Mouse (Mus musculus): Measurements from ENCODE around the gene Cdc42ep2. TPM values are rescaled to one million over a fixed set of nuclear protein-coding genes. Genes with fewer than 3 reads are reported as not detected.

Gene Cdc42ep2
- polyA plus RNA-seq, 1 experiment from 2014 or later: 2.2 TPM

- H3K27me3 ChIP-seq (replicated peaks; ENCODE audit: low read depth, poor library complexity, severe bottlenecking): no peaks in the 10 kb centered on the region
- no peaks in the 10 kb centered on the region for H3K9me3 ChIP-seq
- 91% methylated on average over 6 of the region's 6 CpGs for WGBS
- H3K4me3 ChIP-seq: no peak overlapping the region
- no peak for DNase-seq (ENCODE audit: low spot score)
- no peak overlapping the region for H3K27ac ChIP-seq (replicated peaks)
- peaks cover 55% of the 10 kb centered on the region for H3K36me3 ChIP-seq (replicated peaks)
- H3K4me1 ChIP-seq: peaks cover 29% of the 10 kb centered on the region
Observed at GRCm38 (mm10) chr19:5938516-5938915, 13.9 kb upstream of the Cdc42ep2 start.

DNA sequence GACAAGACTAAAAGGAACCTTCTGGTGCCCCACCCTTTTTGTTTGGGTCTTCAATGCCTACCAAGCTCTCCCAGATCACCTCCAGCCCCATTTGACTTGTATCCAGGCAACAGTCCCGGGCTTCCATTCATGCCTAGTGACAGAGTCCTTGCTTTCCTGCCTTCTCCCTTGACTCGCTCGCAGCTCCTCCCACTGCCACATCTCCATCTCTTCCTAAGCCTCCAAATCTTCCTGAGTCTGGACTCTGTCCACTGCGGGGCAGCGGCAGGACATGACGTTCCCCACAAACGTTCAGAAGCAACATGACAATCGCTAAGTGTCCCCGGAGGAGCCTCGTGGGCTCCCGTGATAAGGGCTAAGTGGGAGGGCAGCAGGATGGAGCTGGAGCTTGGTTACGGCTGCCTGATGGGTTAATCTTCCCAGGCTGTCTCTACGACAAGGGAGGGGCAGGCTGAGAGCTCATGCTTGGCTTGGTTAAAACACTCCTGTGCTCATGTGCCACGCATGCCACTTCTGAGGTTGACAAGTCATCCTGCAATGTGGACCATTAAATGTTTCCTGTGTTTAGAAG is 13.3 kb upstream of the Cdc42ep2 start:
- 47% methylated on average over 14 of the region's 14 CpGs for WGBS
- no peak for DNase-seq (ENCODE audit: low spot score)
- Histone ChIP-seq H3K27me3 (replicated peaks; ENCODE audit: low read depth, poor library complexity, severe bottlenecking) (no peaks in the 10 kb centered on the region), H3K9me3 (no peaks in the 10 kb centered on the region), H3K4me3 (0 out of 2 replicates have a peak overlapping the region, but pooled peaks have one; percentile 5), H3K36me3 (replicated peaks) (peaks cover 49% of the 10 kb centered on the region), H3K4me1 (peaks cover 29% of the 10 kb centered on the region), H3K27ac (replicated peaks) (no peak overlapping the region)

DNA sequence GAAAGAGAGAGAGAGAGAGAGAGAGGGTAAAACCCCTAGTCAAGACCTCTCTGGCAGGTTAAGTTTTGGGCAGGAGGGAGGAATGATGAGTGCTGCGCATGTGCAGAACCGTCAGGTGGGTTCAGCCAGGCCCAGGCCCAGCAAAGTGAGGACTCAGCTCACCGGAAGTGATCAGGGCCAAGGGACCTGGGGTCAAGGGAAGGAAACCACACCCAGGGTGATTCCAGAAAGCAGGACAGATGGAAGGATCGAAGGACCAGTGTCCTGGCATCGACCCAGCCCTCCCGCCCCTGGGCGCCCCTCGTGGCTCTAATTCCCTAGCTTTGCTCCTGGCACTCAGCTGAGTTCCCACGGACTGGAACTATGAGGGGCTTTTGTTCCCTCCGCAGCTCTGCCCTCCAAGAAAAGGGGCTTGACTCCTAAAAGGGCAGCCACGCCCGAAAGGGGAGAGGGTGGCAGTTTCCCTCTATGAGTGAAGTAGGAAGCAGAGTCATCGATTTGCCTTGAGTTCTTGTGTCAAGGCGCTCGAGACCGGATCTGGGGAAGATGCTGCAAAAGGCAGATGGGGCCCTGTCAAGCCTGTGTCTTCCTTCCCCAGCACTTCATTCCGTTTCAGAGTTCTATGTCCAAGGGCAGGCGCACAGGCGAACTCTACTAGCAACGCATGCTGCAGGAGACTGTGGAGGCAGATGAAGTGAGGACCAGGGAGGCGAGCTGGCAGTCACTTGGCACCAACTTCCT is 12.6 kb upstream of the Cdc42ep2 start:
- H3K9me3 ChIP-seq: no peaks in the 10 kb centered on the region
- H3K27me3 ChIP-seq (replicated peaks; ENCODE audit: low read depth, poor library complexity, severe bottlenecking): no peaks in the 10 kb centered on the region
- 76% methylated on average over 21 of the region's 21 CpGs for WGBS
- no peak for DNase-seq (ENCODE audit: low spot score)
- H3K36me3 ChIP-seq (replicated peaks): peaks cover 42% of the 10 kb centered on the region
- no peak overlapping the region; the same call in 1 of the 2 replicates for H3K27ac ChIP-seq (replicated peaks)
- H3K4me1 ChIP-seq: peaks cover 29% of the 10 kb centered on the region
- H3K4me3 ChIP-seq: no peak overlapping the region

- Histone ChIP-seq H3K27me3 (replicated peaks; ENCODE audit: low read depth, poor library complexity, severe bottlenecking) (no peaks in the 10 kb centered on the region), H3K4me3 (no peak overlapping the region), H3K36me3 (replicated peaks) (peaks cover 26% of the 10 kb centered on the region), H3K27ac (replicated peaks) (no peak overlapping the region), H3K4me1 (peaks cover 29% of the 10 kb centered on the region), H3K9me3 (no peaks in the 10 kb centered on the region)
- DNase-seq (ENCODE audit: low spot score): no peak
- WGBS: 83% methylated on average over 5 of the region's 5 CpGs
Observed at GRCm38 (mm10) chr19:5935691-5936090, 11.1 kb upstream of the Cdc42ep2 start.

DNA sequence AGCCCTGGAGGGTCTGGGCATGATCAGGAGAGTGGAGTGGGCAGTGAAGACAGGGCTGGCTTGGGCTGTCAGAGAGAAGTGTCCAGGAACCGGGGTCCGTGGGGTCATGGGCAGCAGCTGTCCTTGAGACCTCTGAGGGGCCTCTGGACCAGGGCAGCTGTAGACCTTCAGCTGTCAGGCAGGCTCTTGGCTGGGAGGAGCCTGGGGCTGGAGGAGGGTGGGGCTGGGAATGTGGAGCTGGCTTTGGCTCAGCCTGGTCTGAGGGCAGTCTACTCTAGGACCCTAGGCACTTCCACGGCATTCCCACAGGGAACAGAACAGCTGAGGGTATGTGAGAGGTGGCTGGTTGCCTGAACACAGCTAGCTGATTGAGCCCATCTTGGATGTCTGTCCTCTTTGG is 10.7 kb upstream of the Cdc42ep2 start:
- H3K27me3 ChIP-seq (replicated peaks; ENCODE audit: low read depth, poor library complexity, severe bottlenecking): no peaks in the 10 kb centered on the region
- no peaks in the 10 kb centered on the region for H3K9me3 ChIP-seq
- 54% methylated on average over 3 of the region's 3 CpGs for WGBS
- peaks cover 22% of the 10 kb centered on the region for H3K36me3 ChIP-seq (replicated peaks)
- H3K4me1 ChIP-seq: peaks cover 29% of the 10 kb centered on the region
- peak overlapping the region; percentile 24; the same call in 1 of the 2 replicates for H3K27ac ChIP-seq (replicated peaks)
- no peak for DNase-seq (ENCODE audit: low spot score)
- no peak overlapping the region for H3K4me3 ChIP-seq

GRCm38 (mm10) chr19:5929634-5930596 is 5.3 kb upstream of the Cdc42ep2 start:
- no peak for DNase-seq (ENCODE audit: low spot score)
- peaks cover 33% of the 10 kb centered on the region for H3K4me1 ChIP-seq
- H3K9me3 ChIP-seq: no peaks in the 10 kb centered on the region
- 76% methylated on average over 14 of the region's 14 CpGs for WGBS
- H3K27me3 ChIP-seq (replicated peaks; ENCODE audit: low read depth, poor library complexity, severe bottlenecking): peaks cover 16% of the 10 kb centered on the region
- no peak overlapping the region for H3K27ac ChIP-seq (replicated peaks)
- H3K36me3 ChIP-seq (replicated peaks): no peaks in the 10 kb centered on the region
- no peak overlapping the region for H3K4me3 ChIP-seq

GRCm38 (mm10) chr19:5928546-5928945 is 3.9 kb upstream of the Cdc42ep2 start:
- no peaks in the 10 kb centered on the region for H3K36me3 ChIP-seq (replicated peaks)
- H3K27me3 ChIP-seq (replicated peaks; ENCODE audit: low read depth, poor library complexity, severe bottlenecking): peaks cover 16% of the 10 kb centered on the region
- no peaks in the 10 kb centered on the region for H3K9me3 ChIP-seq
- peaks cover 43% of the 10 kb centered on the region for H3K4me1 ChIP-seq
- peak overlapping the region; percentile 54; the same call in 1 of the 2 replicates for H3K27ac ChIP-seq (replicated peaks)
- 56% methylated on average over 3 of the region's 3 CpGs for WGBS
- H3K4me3 ChIP-seq: peak overlapping the region; percentile 28; the same call in 1 of the 2 replicates
- no peak for DNase-seq (ENCODE audit: low spot score)

- no peak overlapping the region for H3K4me3 ChIP-seq
- peaks cover 43% of the 10 kb centered on the region for H3K4me1 ChIP-seq
- peaks cover 18% of the 10 kb centered on the region for H3K27me3 ChIP-seq (replicated peaks; ENCODE audit: low read depth, poor library complexity, severe bottlenecking)
- no peak for DNase-seq (ENCODE audit: low spot score)
- H3K27ac ChIP-seq (replicated peaks): no peak overlapping the region
- 74% methylated on average over 6 of the region's 6 CpGs for WGBS
- no peaks in the 10 kb centered on the region for H3K9me3 ChIP-seq
- H3K36me3 ChIP-seq (replicated peaks): no peaks in the 10 kb centered on the region
Observed at GRCm38 (mm10) chr19:5928104-5928503, 3.5 kb upstream of the Cdc42ep2 start.

DNA sequence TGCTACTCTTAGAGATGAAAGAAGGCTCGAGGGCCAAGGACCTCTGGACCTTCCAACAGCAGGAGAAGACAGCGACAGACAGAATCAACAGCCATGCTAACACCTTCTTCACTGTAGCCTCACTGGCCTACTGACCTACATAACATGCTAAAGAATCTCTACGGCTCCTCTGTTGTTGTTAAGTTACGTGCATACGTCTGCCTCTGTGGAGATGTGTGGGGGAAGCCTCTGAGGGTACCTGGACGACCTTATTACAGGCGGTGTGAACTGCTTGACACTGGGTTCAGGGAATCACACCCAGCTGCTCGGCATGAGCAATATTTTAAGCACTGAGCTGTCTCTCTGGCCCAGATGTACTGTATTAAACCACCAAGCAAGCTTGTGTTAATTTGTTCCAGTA is 2.9 kb upstream of the Cdc42ep2 start:
- 68% methylated on average over 8 of the region's 8 CpGs for WGBS
- Histone ChIP-seq H3K36me3 (replicated peaks) (no peaks in the 10 kb centered on the region), H3K9me3 (no peaks in the 10 kb centered on the region), H3K4me1 (peaks cover 45% of the 10 kb centered on the region), H3K27ac (replicated peaks) (no peak overlapping the region; the same call in 1 of the 2 replicates), H3K4me3 (no peak overlapping the region), H3K27me3 (replicated peaks; ENCODE audit: low read depth, poor library complexity, severe bottlenecking) (peaks cover 23% of the 10 kb centered on the region)
- DNase-seq (ENCODE audit: low spot score): no peak

DNA sequence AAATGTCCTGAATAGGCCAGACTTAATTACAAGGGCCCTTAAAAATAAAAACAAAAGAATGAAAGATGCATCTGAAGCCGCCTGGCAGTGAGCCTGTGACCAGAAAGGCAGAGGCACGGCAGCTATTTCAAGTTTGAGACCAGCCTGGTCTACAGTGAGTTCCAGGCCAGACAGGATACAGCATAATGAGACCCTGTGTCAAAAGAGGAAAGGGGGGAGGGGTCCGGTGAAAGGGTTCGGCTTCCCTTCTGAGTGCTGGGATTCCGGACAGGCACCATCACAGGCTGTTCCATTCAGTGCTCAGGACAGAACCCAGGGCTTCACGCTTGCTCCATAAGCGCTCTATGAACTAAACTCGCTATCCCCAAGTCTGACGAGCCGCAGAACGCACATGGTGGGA is 2.4 kb upstream of the Cdc42ep2 start:
- peak; percentile 30 for DNase-seq (ENCODE audit: low spot score)
- 63% methylated on average over 11 of the region's 11 CpGs for WGBS
- H3K9me3 ChIP-seq: no peaks in the 10 kb centered on the region
- no peak overlapping the region for H3K4me3 ChIP-seq
- peaks cover 24% of the 10 kb centered on the region for H3K27me3 ChIP-seq (replicated peaks; ENCODE audit: low read depth, poor library complexity, severe bottlenecking)
- H3K27ac ChIP-seq (replicated peaks): no peak overlapping the region; the same call in 1 of the 2 replicates
- peaks cover 50% of the 10 kb centered on the region for H3K4me1 ChIP-seq
- no peaks in the 10 kb centered on the region for H3K36me3 ChIP-seq (replicated peaks)

DNA sequence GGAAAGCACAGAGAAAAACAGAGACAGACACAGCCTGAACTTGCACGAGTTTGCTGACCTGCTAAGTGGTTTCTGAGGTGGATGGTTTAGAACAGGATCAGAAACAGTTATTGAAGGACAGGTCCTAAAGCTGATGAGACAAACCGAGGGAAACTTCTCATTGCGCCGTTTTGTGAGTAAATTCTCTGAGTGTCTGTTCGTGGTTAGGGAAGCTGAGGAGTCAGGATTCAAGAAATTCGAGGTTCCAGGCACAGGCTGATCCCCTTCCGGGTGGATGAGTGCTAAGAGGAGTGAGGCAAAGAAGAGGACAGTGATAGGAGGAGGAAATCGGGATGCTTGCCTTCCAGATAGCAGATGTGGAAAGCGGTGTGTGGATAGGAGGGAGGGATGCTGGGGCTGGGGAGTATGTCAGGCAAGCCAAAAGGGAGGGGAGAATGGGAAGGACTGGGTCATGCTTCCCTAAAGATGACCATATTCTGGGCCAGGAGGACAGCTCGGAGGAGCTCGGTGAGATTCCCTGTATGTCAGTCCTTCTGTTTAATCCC is 767 bp upstream of the Cdc42ep2 start:
- DNase-seq (ENCODE audit: low spot score): no peak
- Histone ChIP-seq H3K36me3 (replicated peaks) (no peaks in the 10 kb centered on the region), H3K4me3 (peak overlapping the region; percentile 60), H3K9me3 (no peaks in the 10 kb centered on the region), H3K4me1 (peaks cover 57% of the 10 kb centered on the region), H3K27ac (replicated peaks) (peak overlapping the region; percentile 1; the same call in 1 of the 2 replicates), H3K27me3 (replicated peaks; ENCODE audit: low read depth, poor library complexity, severe bottlenecking) (peaks cover 24% of the 10 kb centered on the region)
- WGBS: 35% methylated on average over 11 of the region's 11 CpGs

All from embryonic facial prominence, embryonic 10.5 days (tissue).